Mouse (Mus musculus) cerebellum, postnatal 14 days (tissue): ENCODE measurements at regions not wholly inside any gene's neighbourhood (a gene's known extent, or its start where the extent isn't known, plus 50 kb on each side); places are given as distances from the start of the nearest gene placed in this dataset.

Experiments
- DNase-seq, 2 experiments: peaks; one replicate each; pipeline ENCODE4 v3.0.0; 2021; ENCODE audit warnings: mixed read lengths in 2 of 2

DNA sequence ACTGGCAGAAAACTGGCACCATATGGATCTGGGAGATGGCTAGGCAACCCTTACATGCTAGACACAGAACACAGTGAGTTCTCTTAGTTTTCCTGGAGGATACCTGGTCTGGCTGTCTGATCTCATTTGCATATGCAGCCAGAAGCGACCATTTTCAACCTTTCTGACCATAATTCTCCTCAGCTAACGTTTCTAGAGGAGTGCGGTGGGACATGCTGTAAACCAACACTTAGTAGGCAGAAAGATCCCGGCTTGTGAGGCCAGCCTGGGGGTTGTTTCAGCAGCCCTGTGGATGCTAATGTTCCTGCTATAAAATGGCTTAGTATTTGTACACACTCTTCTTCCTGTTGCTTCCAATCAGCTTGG lies 168.6 kb upstream of the Olig3 start:
- DNase-seq, result no peak

GRCm38 (mm10) chr10:19187084-19187615 lies 169.2 kb upstream of the Olig3 start:
- no peak for DNase-seq

DNA sequence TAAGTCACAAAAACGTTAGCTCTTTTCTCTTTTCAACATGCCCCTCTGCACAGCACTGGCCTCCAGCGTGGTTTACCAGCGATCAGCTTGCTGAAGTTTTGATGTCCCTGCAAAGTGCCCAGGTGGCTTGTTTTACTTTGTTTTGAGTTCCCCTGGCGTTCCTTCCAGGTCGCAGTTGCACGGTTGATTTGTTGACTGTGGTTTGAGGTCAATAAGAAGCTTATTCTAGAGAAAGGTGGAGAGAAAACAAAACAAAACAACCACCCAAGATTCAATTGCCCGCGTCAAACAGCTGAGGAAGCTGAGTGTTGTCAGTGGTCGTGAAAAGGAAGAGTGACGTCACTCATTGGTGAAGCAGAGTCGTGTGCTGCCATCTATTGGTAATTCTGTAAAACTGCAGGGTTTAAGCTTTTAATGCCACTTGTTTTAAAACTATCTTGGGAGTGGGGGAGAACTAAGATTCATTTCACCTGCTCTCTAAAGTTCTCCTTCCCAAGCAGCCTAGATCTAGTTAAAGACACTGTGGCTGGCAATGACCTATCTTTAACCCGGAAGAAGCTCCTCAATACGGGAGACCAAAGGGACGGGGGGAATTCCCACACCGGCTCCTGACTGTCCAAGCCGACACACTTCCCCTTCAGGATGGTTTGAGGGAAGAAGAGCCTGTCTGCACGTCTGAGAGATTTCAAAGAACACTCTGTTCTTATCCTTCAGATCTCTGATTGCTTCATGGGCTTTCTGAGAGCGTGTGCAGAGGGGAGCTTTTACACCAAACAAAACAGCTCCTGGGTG lies 170.3 kb upstream of the Olig3 start:
- DNase-seq, result peak; percentile 29 to 48

- DNase-seq, result no peak
Measured at GRCm38 (mm10) chr10:19184886-19185285, 169.4 kb upstream of the Tnfaip3 start.

- DNase-seq, result no peak
Measured at GRCm38 (mm10) chr10:19177895-19178294, 162.4 kb upstream of the Tnfaip3 start.

GRCm38 (mm10) chr10:19177414-19177813 lies 162.0 kb upstream of the Tnfaip3 start:
- DNase-seq, result no peak

- no peak for DNase-seq
Measured at GRCm38 (mm10) chr10:19176249-19176648, 160.8 kb upstream of the Tnfaip3 start.

DNA sequence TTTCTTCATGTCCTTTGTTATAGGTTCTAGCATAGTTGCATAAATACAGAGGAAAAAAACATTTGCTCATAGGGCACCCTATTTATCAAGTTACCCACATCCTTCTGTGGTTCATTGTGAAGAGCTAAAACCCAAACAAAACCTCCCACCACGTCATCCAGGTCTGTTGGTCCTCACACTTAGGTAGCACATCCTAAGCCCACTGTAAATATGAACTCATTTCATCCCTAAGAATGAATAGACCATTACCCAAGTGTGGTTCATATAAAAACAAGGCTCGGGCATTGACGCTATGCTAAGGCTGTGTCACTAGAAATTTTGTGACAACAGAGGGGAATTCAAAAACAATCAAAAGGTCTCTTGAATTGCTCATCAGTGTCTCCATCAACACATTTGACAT lies 156.4 kb upstream of the Tnfaip3 start:
- DNase-seq, result no peak

- no peak for DNase-seq
Measured at GRCm38 (mm10) chr10:19170596-19170995, 155.1 kb upstream of the Tnfaip3 start.

- no peak for DNase-seq
Measured at GRCm38 (mm10) chr10:19169272-19169671, 153.8 kb upstream of the Tnfaip3 start.

- no peak for DNase-seq
Measured at GRCm38 (mm10) chr10:19168362-19168761, 152.9 kb upstream of the Tnfaip3 start.

GRCm38 (mm10) chr10:19167641-19168271 lies 152.3 kb upstream of the Tnfaip3 start:
- DNase-seq, result no peak

GRCm38 (mm10) chr10:19167101-19167500 lies 151.6 kb upstream of the Tnfaip3 start:
- DNase-seq, result no peak

- no peak for DNase-seq
Measured at GRCm38 (mm10) chr10:19162104-19162503, 146.6 kb upstream of the Tnfaip3 start.

DNA sequence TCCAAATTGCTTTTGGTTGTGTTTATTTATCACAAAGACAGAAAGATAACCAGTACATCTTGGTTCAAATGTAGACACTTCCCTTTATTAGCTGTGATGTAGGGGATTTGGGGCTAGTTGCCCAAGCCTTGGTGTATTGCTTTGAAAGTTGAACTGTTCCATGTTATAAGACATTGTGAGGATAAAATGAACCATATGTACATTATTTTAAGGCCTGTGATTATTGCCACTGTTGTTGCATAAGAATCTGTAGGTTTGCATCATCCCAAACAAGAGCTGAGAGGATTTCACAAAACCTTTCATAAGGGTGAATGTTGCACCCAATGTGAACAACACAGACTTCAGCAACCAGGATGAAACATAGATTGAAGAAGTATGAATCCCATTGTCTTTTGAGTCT lies 145.7 kb upstream of the Tnfaip3 start:
- DNase-seq, result no peak

DNA sequence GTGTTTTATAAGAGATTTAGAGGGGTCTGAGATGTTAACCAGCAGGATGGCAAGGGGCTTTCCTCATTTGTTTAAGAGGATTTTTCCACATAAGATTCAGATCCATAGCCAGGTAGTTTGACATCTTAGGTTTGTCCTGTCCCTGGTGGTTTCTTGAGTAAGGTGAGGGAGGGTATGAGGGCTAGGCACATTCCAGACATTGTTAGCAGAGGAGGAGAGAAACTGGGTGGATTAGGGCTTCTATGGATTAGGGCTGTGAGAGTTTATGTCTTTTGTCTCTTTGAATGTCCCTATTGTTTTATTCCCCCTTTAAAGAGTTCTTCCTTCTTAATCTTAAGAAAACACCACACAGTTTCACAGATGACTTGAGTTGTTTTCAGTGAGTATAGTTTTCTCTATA lies 138.6 kb upstream of the Tnfaip3 start:
- no peak for DNase-seq

DNA sequence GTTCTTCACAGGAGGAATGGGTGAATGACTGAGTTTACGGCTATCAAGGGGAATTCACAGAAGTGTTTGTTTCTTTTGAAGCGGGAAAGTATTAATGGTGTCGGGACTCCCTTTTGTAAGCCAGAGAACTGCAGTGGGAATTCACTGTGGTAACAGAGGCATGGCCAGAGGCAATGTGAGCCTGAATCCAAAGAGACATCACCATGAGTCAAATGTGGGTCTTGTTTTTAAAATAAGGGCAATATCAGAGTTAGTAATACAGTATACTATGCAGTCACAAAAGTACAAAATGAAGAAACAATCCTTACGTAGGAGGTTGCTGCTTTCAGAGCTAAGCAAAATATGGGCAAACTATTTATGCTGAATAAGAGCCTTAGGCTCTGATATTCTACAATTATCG lies 137.3 kb upstream of the Tnfaip3 start:
- no peak for DNase-seq

DNA sequence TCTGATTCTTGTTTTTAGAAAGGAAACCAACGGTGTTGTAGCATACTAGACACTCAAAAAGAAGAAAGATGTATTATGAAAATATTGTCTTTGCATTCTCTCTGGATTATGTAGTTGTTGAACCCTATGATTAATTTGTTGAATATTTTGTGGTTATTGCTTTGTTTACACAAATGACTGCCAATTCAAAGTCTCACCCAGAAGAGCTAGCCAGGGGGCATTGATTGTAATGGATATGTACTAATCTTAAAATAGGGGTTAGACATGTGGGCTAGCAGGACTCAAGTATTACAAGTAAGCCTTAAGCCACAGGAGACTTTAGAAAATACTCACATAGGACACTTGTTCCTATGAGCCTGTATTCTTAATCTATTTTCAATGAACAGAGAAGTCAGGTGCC lies 135.3 kb upstream of the Tnfaip3 start:
- DNase-seq, result no peak

GRCm38 (mm10) chr10:19150005-19150404 lies 134.5 kb upstream of the Tnfaip3 start:
- no peak for DNase-seq

GRCm38 (mm10) chr10:19149196-19149869 lies 133.9 kb upstream of the Tnfaip3 start:
- DNase-seq, result no peak

GRCm38 (mm10) chr10:19141481-19141880 lies 126.0 kb upstream of the Tnfaip3 start:
- DNase-seq, result no peak

DNA sequence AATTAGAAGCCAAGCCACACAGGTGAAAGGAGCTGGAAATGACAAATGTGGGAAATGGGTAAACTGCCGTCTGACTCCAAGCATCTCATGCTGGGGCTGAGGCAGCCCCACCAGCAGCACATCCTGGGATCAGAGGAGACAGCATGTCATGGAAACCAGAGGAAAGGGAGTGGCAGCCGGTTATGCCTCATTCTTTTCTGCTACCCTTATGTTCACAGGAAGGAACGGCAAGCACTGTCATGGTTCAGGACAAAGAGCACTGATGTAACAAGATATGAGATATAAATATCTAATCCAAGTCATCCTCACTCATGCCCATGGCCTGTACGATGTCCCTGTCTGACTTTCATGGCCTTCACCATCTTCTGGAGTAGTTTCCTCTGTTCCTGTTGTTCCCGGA lies 125.2 kb upstream of the Tnfaip3 start:
- no peak for DNase-seq

DNA sequence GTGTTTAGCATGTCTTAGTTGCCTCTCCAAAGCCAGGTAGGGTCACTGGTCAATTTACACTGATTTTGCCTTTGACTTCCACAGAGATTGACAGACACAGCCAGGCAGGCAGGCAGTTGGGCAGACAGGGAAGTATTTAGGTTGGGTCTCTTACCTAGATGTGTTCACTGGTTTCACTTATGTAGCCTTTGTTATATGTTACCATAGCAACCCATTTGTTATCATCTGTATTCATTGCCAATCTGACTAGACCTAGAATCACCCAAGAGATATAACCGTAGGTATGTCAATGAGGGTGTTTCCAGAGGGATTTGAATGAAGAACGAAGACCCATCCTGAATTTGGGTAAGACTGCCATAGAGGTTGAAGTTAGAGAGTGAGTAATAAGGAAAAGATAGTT lies 123.8 kb upstream of the Tnfaip3 start:
- no peak for DNase-seq

- DNase-seq, result no peak
Measured at GRCm38 (mm10) chr10:19138258-19138657, 122.8 kb upstream of the Tnfaip3 start.
